Mouse (Mus musculus) embryonic facial prominence, embryonic 10.5 days (tissue): ENCODE results near the gene Hmx2. TPM values are rescaled to one million over a fixed set of nuclear protein-coding genes. Genes with fewer than 3 reads are reported as not detected.

Source experiments
- DNase-seq: peaks from one replicate; pipeline ENCODE4 v3.0.0-alpha.2; 2017; ENCODE audit warnings: low spot score
- H3K27ac ChIP-seq: fragments of 300-500 bp; sonication (generic); replicated peaks from 2 replicates; pipeline ENCODE4 v1.5.1; 2016; ENCODE audit warnings: mild to moderate bottlenecking
- H3K27me3 ChIP-seq: fragments of 300-500 bp; sonication (generic); replicated peaks from 2 replicates; pipeline ENCODE4 v1.6.1; 2016; ENCODE audit warnings: low read depth, mild to moderate bottlenecking; ENCODE audit not compliant: poor library complexity, severe bottlenecking
- H3K36me3 ChIP-seq: fragments of 300-500 bp; sonication (generic); replicated peaks from 2 replicates; pipeline ENCODE4 v1.6.1; 2016; ENCODE audit warnings: mild to moderate bottlenecking, moderate library complexity
- H3K4me1 ChIP-seq: fragments of 300-500 bp; sonication (generic); 2 replicates; pipeline ENCODE4 v1.6.1; 2016
- H3K4me3 ChIP-seq: fragments of 300-500 bp; sonication (generic); 2 replicates; pipeline ENCODE4 v1.5.1; 2016; ENCODE audit warnings: mild to moderate bottlenecking, moderate library complexity
- H3K9me3 ChIP-seq: fragments of 300-500 bp; sonication (generic); 2 replicates; pipeline ENCODE4 v1.6.1; 2016; ENCODE audit warnings: mild to moderate bottlenecking
- WGBS: fragments of 180-500 bp; shearing (Covaris S2); methylation state at CpG from one replicate; pipeline ENCODE4 v1.1.7; 2016; 5-methylcytosine and 5-hydroxymethylcytosine counted together
- polyA plus RNA-seq: library from polyadenylated mRNA; unstranded; fragments of >200 nt; fragmentation: Nextera tagmentation; extraction: Ambion mirVana; gene quantifications from 2 replicates; pipeline ENCODE4 v1.2.1, GENCODE M21; 2016

The Hmx2 gene
- polyA plus RNA-seq, 1 experiment from 2014 or later: 0.27 TPM

GRCm38 (mm10) chr7:131551471-131551870 is 2.9 kb downstream of the Hmx2 start:
- Histone ChIP-seq H3K27ac (no peak overlapping the region), H3K4me3 (no peak overlapping the region), H3K36me3 (no peaks in the 10 kb centered on the region), H3K4me1 (peaks cover 33% of the 10 kb centered on the region), H3K27me3 (peaks cover 100% of the 10 kb centered on the region), H3K9me3 (no peaks in the 10 kb centered on the region)
- peak; percentile 31 for DNase-seq
- under 1% methylated on average over 4 of the region's 4 CpGs for WGBS

GRCm38 (mm10) chr7:131551931-131552741 is 3.6 kb downstream of the Hmx2 start:
- Histone ChIP-seq H3K4me1 (peaks cover 40% of the 10 kb centered on the region), H3K27ac (no peak overlapping the region), H3K9me3 (no peaks in the 10 kb centered on the region), H3K36me3 (no peaks in the 10 kb centered on the region), H3K27me3 (peaks cover 100% of the 10 kb centered on the region), H3K4me3 (peak overlapping the region; percentile 25; the same call in 1 of the 2 replicates)
- WGBS: under 1% methylated on average over 42 of the region's 42 CpGs
- peak; percentile 63 for DNase-seq

GRCm38 (mm10) chr7:131552781-131553180 is 4.2 kb downstream of the Hmx2 start:
- no peaks in the 10 kb centered on the region for H3K36me3 ChIP-seq
- no peaks in the 10 kb centered on the region for H3K9me3 ChIP-seq
- H3K27me3 ChIP-seq: peaks cover 100% of the 10 kb centered on the region
- DNase-seq: no peak
- H3K4me1 ChIP-seq: peaks cover 42% of the 10 kb centered on the region
- H3K4me3 ChIP-seq: no peak overlapping the region; the same call in 1 of the 2 replicates
- WGBS: under 1% methylated on average over 5 of the region's 5 CpGs
- H3K27ac ChIP-seq: no peak overlapping the region

- Histone ChIP-seq H3K27ac (0 out of 2 replicates have a peak overlapping the region, but pooled peaks have one; percentile 35), H3K4me3 (peak overlapping the region; percentile 58)
- WGBS: under 1% methylated on average over 38 of the region's 39 CpGs
These were observed 5.2 kb downstream of the Hmx2 start for GRCm38 (mm10) chr7:131553771-131554175.

GRCm38 (mm10) chr7:131554341-131555180 is 6.0 kb downstream of the Hmx2 start:
- Histone ChIP-seq H3K4me1 (peaks cover 42% of the 10 kb centered on the region), H3K36me3 (no peaks in the 10 kb centered on the region), H3K27ac (0 out of 2 replicates have a peak overlapping the region, but pooled peaks have one; percentile 35), H3K4me3 (peak overlapping the region; percentile 58), H3K9me3 (no peaks in the 10 kb centered on the region), H3K27me3 (peaks cover 100% of the 10 kb centered on the region)
- WGBS: under 1% methylated on average over 45 of the region's 45 CpGs
- peak; percentile 63 for DNase-seq

More at GRCm38 (mm10) chr7:131553771-131554175, 5.2 kb downstream of the Hmx2 start:
- H3K36me3 ChIP-seq: no peaks in the 10 kb centered on the region
- peak; percentile 79 for DNase-seq
- peaks cover 100% of the 10 kb centered on the region for H3K27me3 ChIP-seq
- peaks cover 42% of the 10 kb centered on the region for H3K4me1 ChIP-seq
- H3K9me3 ChIP-seq: no peaks in the 10 kb centered on the region

GRCm38 (mm10) chr7:131555301-131556081 is 6.9 kb downstream of the Hmx2 start:
- Histone ChIP-seq H3K4me1 (peaks cover 42% of the 10 kb centered on the region), H3K27ac (no peak overlapping the region), H3K36me3 (no peaks in the 10 kb centered on the region), H3K4me3 (peak overlapping the region; percentile 28), H3K9me3 (no peaks in the 10 kb centered on the region), H3K27me3 (peaks cover 91% of the 10 kb centered on the region)
- under 1% methylated on average over 68 of the region's 68 CpGs for WGBS
- peak; percentile 76 for DNase-seq

- H3K4me3 ChIP-seq: peak overlapping the region; percentile 28
- no peaks in the 10 kb centered on the region for H3K9me3 ChIP-seq
- no peak for DNase-seq
- H3K4me1 ChIP-seq: peaks cover 43% of the 10 kb centered on the region
- H3K27ac ChIP-seq: no peak overlapping the region
- peaks cover 85% of the 10 kb centered on the region for H3K27me3 ChIP-seq
- no peaks in the 10 kb centered on the region for H3K36me3 ChIP-seq
- WGBS: under 1% methylated on average over 9 of the region's 9 CpGs
These were observed 7.5 kb downstream of the Hmx2 start for GRCm38 (mm10) chr7:131556116-131556515.

- Histone ChIP-seq H3K9me3 (no peaks in the 10 kb centered on the region), H3K36me3 (peaks cover under 1% of the 10 kb centered on the region), H3K27me3 (peaks cover 79% of the 10 kb centered on the region), H3K4me1 (peaks cover 49% of the 10 kb centered on the region), H3K27ac (no peak overlapping the region), H3K4me3 (peak overlapping the region; percentile 40)
- peak; percentile 69 for DNase-seq
- under 1% methylated on average over 37 of the region's 37 CpGs for WGBS
These were observed 8.1 kb downstream of the Hmx2 start for GRCm38 (mm10) chr7:131556541-131557271.

- Histone ChIP-seq H3K4me3 (no peak overlapping the region), H3K4me1 (peaks cover 53% of the 10 kb centered on the region), H3K36me3 (peaks cover 11% of the 10 kb centered on the region), H3K9me3 (no peaks in the 10 kb centered on the region), H3K27ac (no peak overlapping the region), H3K27me3 (peaks cover 69% of the 10 kb centered on the region)
- WGBS: 34% methylated on average over 2 of the region's 2 CpGs
- DNase-seq: no peak
These were observed 9.2 kb downstream of the Hmx2 start for GRCm38 (mm10) chr7:131557751-131558150.

GRCm38 (mm10) chr7:131559986-131560696 is 11.6 kb downstream of the Hmx2 start, which contains the start of gene Bub3:
TSS of gene Bub3 (plus strand) at chr7:131560222.
- H3K27me3 ChIP-seq: peaks cover 45% of the 10 kb centered on the region
- H3K36me3 ChIP-seq: peaks cover 35% of the 10 kb centered on the region
- H3K4me3 ChIP-seq: peak within 1 kb of the TSS; percentile 78
- H3K27ac ChIP-seq: peak within 1 kb of the TSS; percentile 99
- peaks cover 41% of the 10 kb centered on the region for H3K4me1 ChIP-seq
- peak; percentile 92 for DNase-seq
- no peaks in the 10 kb centered on the region for H3K9me3 ChIP-seq
- WGBS: under 1% methylated on average over 51 of the region's 51 CpGs

GRCm38 (mm10) chr7:131560697-131561042 is 12.1 kb downstream of the Hmx2 start:
- DNase-seq: no peak
- Histone ChIP-seq H3K4me1 (peaks cover 36% of the 10 kb centered on the region), H3K4me3 (peak overlapping the region; percentile 78), H3K9me3 (no peaks in the 10 kb centered on the region), H3K27me3 (peaks cover 40% of the 10 kb centered on the region), H3K27ac (peak overlapping the region; percentile 99), H3K36me3 (peaks cover 40% of the 10 kb centered on the region)
- under 1% methylated on average over 14 of the region's 14 CpGs for WGBS
